Mouse (Mus musculus) erythroblast, embryonic 14.5 days (primary cell): ENCODE measurements around the gene Ctc1. TPM values are rescaled to one million over a fixed set of nuclear protein-coding genes. Genes with fewer than 3 reads are reported as not detected.
"Not testable (repeated sequence)": the region's sequence is repeated elsewhere in the genome, so short reads cannot be mapped to it uniquely, and the experiment has no call there.

Source experiments
- H3K27me3 ChIP-seq: 2 replicates; pipeline ENCODE4 v1.6.1; 2012; ENCODE audit warnings: inconsistent platforms; ENCODE audit not compliant: control insufficient read depth
- H3K36me3 ChIP-seq: 2 replicates; pipeline ENCODE4 v1.6.1; 2012; ENCODE audit warnings: mild to moderate bottlenecking, inconsistent platforms; ENCODE audit not compliant: control insufficient read depth
- H3K4me1 ChIP-seq: 2 replicates; pipeline ENCODE4 v1.6.1; 2012; ENCODE audit warnings: inconsistent platforms; ENCODE audit not compliant: control insufficient read depth
- H3K4me3 ChIP-seq: replicated peaks from 2 replicates; pipeline ENCODE3; 2012; ENCODE audit warnings: moderate library complexity, mild to moderate bottlenecking, inconsistent platforms
- H3K9me3 ChIP-seq: 2 replicates; pipeline ENCODE4 v1.6.1; 2012; ENCODE audit warnings: low read length, inconsistent platforms, mixed read lengths; ENCODE audit not compliant: control insufficient read depth
- GATA1 ChIP-seq: IDR thresholded peaks from 2 replicates; pipeline ENCODE4 v1.6.1; 2012; ENCODE audit warnings: low read length, inconsistent platforms, mixed read lengths
- TAL1 ChIP-seq: IDR thresholded peaks from 3 replicates; pipeline ENCODE4 v1.6.1; 2012; ENCODE audit warnings: low read length, inconsistent platforms, mixed read lengths
- polyA plus RNA-seq: library from polyadenylated mRNA; stranded (reverse); fragments of >175 nt; gene quantifications from 2 replicates; pipeline ENCODE4 v1.2.3, GENCODE M21; 2012

Gene Ctc1
- 13.5 and 27.1 TPM in 2 replicates for polyA plus RNA-seq

GRCm38 (mm10) chr11:69015644-69016441 is at the start of gene Ctc1:
TSS of gene Ctc1 (plus strand) at chr11:69015911.
- TF ChIP-seq TAL1 (no peak), GATA1 (no peak)
- H3K27me3 ChIP-seq: no peaks in the 10 kb centered on the region
- H3K4me3 ChIP-seq: peak within 1 kb of the TSS; percentile 86
- H3K4me1 ChIP-seq: peaks cover 67% of the 10 kb centered on the region
- no peaks in the 10 kb centered on the region for H3K9me3 ChIP-seq
- peaks cover 7% of the 10 kb centered on the region for H3K36me3 ChIP-seq

- TF ChIP-seq TAL1 (no peak), GATA1 (no peak)
- no peaks in the 10 kb centered on the region for H3K36me3 ChIP-seq
- H3K4me1 ChIP-seq: peaks cover 37% of the 10 kb centered on the region
- no peaks in the 10 kb centered on the region for H3K9me3 ChIP-seq
- H3K27me3 ChIP-seq: no peaks in the 10 kb centered on the region
- no peak overlapping the region for H3K4me3 ChIP-seq
Observed at GRCm38 (mm10) chr11:68966554-68966953, 49.2 kb upstream of the Ctc1 start.

- TF ChIP-seq TAL1: no peak
- TF ChIP-seq GATA1: no peak
- Histone ChIP-seq H3K27me3 (no peaks in the 10 kb centered on the region), H3K4me1 (peaks cover 44% of the 10 kb centered on the region), H3K36me3 (no peaks in the 10 kb centered on the region), H3K9me3 (no peaks in the 10 kb centered on the region), H3K4me3 (peak within 1 kb of the TSS; percentile 82)
Observed at GRCm38 (mm10) chr11:68967337-68968282, 48.1 kb upstream of the Ctc1 start, which contains the start of gene Slc25a35. TSS of gene Slc25a35 (plus strand) at chr11:68968131.

- Histone ChIP-seq H3K36me3 (no peaks in the 10 kb centered on the region), H3K4me3 (no peak overlapping the region), H3K27me3 (no peaks in the 10 kb centered on the region), H3K9me3 (no peaks in the 10 kb centered on the region), H3K4me1 (peaks cover 55% of the 10 kb centered on the region)
- TF ChIP-seq GATA1 (no peak), TAL1 (no peak)
Observed at GRCm38 (mm10) chr11:68968752-68969151, 47.0 kb upstream of the Ctc1 start.

GRCm38 (mm10) chr11:68970232-68970631 is 45.5 kb upstream of the Ctc1 start:
- TF ChIP-seq TAL1 (no peak), GATA1 (no peak)
- peaks cover 59% of the 10 kb centered on the region for H3K4me1 ChIP-seq

GRCm38 (mm10) chr11:68973250-68974058 is 42.3 kb upstream of the Ctc1 start:
- Histone ChIP-seq H3K4me3 (peak overlapping the region; percentile 62), H3K4me1 (peaks cover 37% of the 10 kb centered on the region)
- not testable (repeated sequence) for H3K9me3 ChIP-seq, H3K27me3 ChIP-seq, H3K36me3 ChIP-seq

More at GRCm38 (mm10) chr11:68970232-68970631, 45.5 kb upstream of the Ctc1 start:
- H3K36me3 ChIP-seq: no peaks in the 10 kb centered on the region
- no peaks in the 10 kb centered on the region for H3K9me3 ChIP-seq
- H3K4me3 ChIP-seq: no peak overlapping the region
- H3K27me3 ChIP-seq: no peaks in the 10 kb centered on the region

- H3K4me3 ChIP-seq: peak overlapping the region; percentile 62
- no peaks in the 10 kb centered on the region for H3K9me3 ChIP-seq
- H3K36me3 ChIP-seq: no peaks in the 10 kb centered on the region
- H3K4me1 ChIP-seq: peaks cover 31% of the 10 kb centered on the region
- H3K27me3 ChIP-seq: no peaks in the 10 kb centered on the region
- TF ChIP-seq TAL1: no peak
- TF ChIP-seq GATA1: no peak
Observed at GRCm38 (mm10) chr11:68974059-68974450, 41.7 kb upstream of the Ctc1 start.

- TF ChIP-seq TAL1 (no peak), GATA1 (no peak)
- H3K4me3 ChIP-seq: peak within 1 kb of the TSS; percentile 62
Observed at GRCm38 (mm10) chr11:68975085-68975484, 40.6 kb upstream of the Ctc1 start, which contains the start of gene Rangrf. TSS of gene Rangrf (minus strand) at chr11:68975185.

More at GRCm38 (mm10) chr11:68975085-68975484, 40.6 kb upstream of the Ctc1 start, which contains the start of gene Rangrf:
- Histone ChIP-seq H3K4me1 (peaks cover 37% of the 10 kb centered on the region), H3K9me3 (no peaks in the 10 kb centered on the region), H3K27me3 (no peaks in the 10 kb centered on the region), H3K36me3 (no peaks in the 10 kb centered on the region)
